Mouse (Mus musculus) cerebellum, postnatal 4 days (tissue): Measurements from ENCODE around the gene Mthfd2l.

Experiments
- DNase-seq, 2 experiments: peaks; one replicate each; pipeline ENCODE4 v3.0.0; 2022; ENCODE audit warnings: low spot score in 2 of 2, mixed read lengths in 1 of 2

Gene Mthfd2l

GRCm38 (mm10) chr5:90945453-90945852 is 14.5 kb downstream of the Mthfd2l start:
- no peak for DNase-seq

- DNase-seq = no peak
Observed at GRCm38 (mm10) chr5:90949499-90949898, 18.6 kb downstream of the Mthfd2l start.

- peak in 1 of 2 experiments; percentile 36 for DNase-seq
Observed at GRCm38 (mm10) chr5:90951475-90951874, 20.6 kb downstream of the Mthfd2l start.

- no peak for DNase-seq
Observed at GRCm38 (mm10) chr5:90952731-90953481, 22.0 kb downstream of the Mthfd2l start.

GRCm38 (mm10) chr5:90964316-90964715 is 33.4 kb downstream of the Mthfd2l start:
- DNase-seq = peak in 1 of 2 experiments; percentile 21

GRCm38 (mm10) chr5:90964764-90965163 is 33.8 kb downstream of the Mthfd2l start:
- DNase-seq = no peak

- no peak for DNase-seq
Observed at GRCm38 (mm10) chr5:90965386-90965785, 34.5 kb downstream of the Mthfd2l start.

- DNase-seq = peak; percentile 37 to 66
Observed at GRCm38 (mm10) chr5:90977244-90977643, 46.3 kb downstream of the Mthfd2l start.

- no peak for DNase-seq
Observed at GRCm38 (mm10) chr5:90980297-90980696, 49.4 kb downstream of the Mthfd2l start.

GRCm38 (mm10) chr5:90987605-90988004 is 56.7 kb downstream of the Mthfd2l start:
- DNase-seq = no peak

- DNase-seq = no peak
Observed at GRCm38 (mm10) chr5:90988149-90988548, 57.2 kb downstream of the Mthfd2l start.

GRCm38 (mm10) chr5:90988592-90988991 is 57.7 kb downstream of the Mthfd2l start:
- DNase-seq = no peak

- DNase-seq = no peak
Observed at GRCm38 (mm10) chr5:90999942-91000341, 69.0 kb downstream of the Mthfd2l start.

GRCm38 (mm10) chr5:91015216-91015615 is 84.3 kb downstream of the Mthfd2l start:
- DNase-seq = no peak

GRCm38 (mm10) chr5:91023114-91023513 is 92.2 kb downstream of the Mthfd2l start:
- DNase-seq = no peak

GRCm38 (mm10) chr5:91027164-91027563 is 96.2 kb downstream of the Mthfd2l start, which contains the start of gene Epgn:
TSS of gene Epgn (plus strand) at chr5:91027464.
- DNase-seq = no peak

- no peak for DNase-seq
Observed at GRCm38 (mm10) chr5:91027840-91028239, 96.9 kb downstream of the Mthfd2l start.

GRCm38 (mm10) chr5:91030629-91031028 is 99.7 kb downstream of the Mthfd2l start:
- no peak for DNase-seq

GRCm38 (mm10) chr5:91035341-91035740 is 104.4 kb downstream of the Mthfd2l start:
- DNase-seq = no peak

- DNase-seq = no peak
Observed at GRCm38 (mm10) chr5:91036628-91037027, 105.7 kb downstream of the Mthfd2l start.

- DNase-seq = no peak
Observed at GRCm38 (mm10) chr5:91037756-91038155, 106.8 kb downstream of the Mthfd2l start.

- DNase-seq = peak in 1 of 2 experiments; percentile 6
Observed at GRCm38 (mm10) chr5:91038547-91038946, 107.6 kb downstream of the Mthfd2l start.

GRCm38 (mm10) chr5:91038963-91039362 is 108.0 kb downstream of the Mthfd2l start:
- DNase-seq = no peak

- no peak for DNase-seq
Observed at GRCm38 (mm10) chr5:91047987-91048386, 117.1 kb downstream of the Mthfd2l start.
